Mouse (Mus musculus): ENCODE results near the gene Lyrm1. TPM values are rescaled to one million over a fixed set of nuclear protein-coding genes. Genes with fewer than 3 reads are reported as not detected.
A peak's percentile ranks its signal among the peaks of the same experiment; 100 is the strongest.

Gene Lyrm1
- not detected in 2 replicates for polyA plus RNA-seq (2012; ENCODE audit: insufficient read depth, insufficient read length, low replicate concordance, missing spikeins)

DNA sequence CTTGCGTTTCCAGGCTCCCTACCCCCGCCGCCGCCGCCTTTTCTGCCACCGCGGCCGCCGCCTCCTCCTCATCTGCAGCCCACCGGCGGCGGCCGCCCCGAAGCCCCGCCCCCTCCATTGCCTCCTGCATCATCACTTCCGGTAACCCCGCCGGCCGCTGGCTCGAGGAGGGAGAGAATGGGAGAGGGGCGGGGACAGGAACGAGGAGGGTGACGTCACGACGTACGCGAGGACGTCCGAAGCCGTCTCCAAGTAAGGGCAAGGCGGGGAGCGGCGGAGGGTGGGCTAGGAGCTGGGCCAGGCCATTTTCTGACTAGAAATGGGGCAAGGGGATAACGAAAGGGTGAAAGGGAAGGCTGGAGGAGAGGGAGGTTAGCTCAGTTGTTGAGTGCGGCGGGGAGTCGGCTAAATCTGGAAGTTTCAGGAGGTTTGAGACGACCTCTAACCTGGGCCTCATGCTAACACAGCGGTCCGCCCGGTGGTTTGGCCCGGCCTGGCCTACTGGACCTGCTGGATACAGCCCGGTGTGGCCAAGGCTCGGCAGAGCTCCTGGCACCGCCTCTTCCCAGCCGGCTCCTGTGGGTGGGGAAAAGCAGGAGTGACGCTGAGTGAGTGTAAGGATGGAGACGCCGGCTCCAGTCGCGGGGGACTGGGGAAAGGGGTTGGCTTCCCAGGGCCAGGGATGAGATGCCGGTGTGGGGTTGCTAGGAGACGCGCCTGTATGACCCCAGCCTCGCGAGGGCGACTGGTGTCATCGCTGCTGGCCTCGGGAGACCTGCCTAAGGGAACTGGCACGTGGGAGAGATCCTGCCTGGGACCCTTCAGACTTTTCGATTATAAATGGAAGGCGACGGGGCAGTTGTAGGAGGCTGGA is at the start of gene Lyrm1, which contains the start of gene Dcun1d3:
Lyrm1 (plus strand) TSS at position 223 of the 874 bp plus-strand sequence.
Dcun1d3 (minus strand) TSS at position 660 of the 874 bp plus-strand sequence.
- TF ChIP-seq POLR2A (IDR thresholded peaks at IDR 0.05; ENCODE audit: insufficient read depth, low read depth, low read length) (peak; percentile 57; the same call in 1 of the 2 replicates), CTCF (IDR thresholded peaks at IDR 0.05; ENCODE audit: insufficient read depth, low read depth, low read length) (0 out of 2 replicates have a peak, but pooled peaks have one; percentile 4)
- Histone ChIP-seq H3K27ac (ENCODE audit: insufficient read depth, low read depth, low read length) (peak within 1 kb of the TSS; percentile 99), H3K4me3 (ENCODE audit: insufficient read depth, low read depth, low read length) (peak within 1 kb of the TSS; percentile 86), H3K4me1 (ENCODE audit: control insufficient read depth, insufficient read depth, low read length) (no peaks in the 10 kb centered on the region; the same call in 1 of the 2 replicates)
- under 1% methylated on average over 63 of the region's 63 CpGs for WGBS

DNA sequence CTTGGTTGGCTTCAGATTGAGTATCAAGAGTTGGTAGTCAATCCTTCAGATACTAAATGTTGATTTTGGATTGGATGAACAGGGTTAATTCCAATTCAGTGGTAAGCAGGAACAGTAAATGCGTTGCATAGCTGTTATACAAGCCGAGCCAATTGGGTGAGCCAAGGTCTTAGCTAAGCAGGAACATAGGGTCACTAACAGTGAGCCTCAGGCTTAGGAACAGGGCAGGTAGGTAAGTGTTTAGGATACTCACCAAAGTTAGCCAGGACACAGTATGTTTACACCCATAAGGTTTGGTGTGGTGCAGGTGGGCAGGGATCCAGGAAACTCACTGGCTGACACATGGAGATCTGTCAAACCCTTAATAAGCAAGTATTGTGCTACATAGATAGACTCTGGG is 48.3 kb upstream of the Lyrm1 start:
- Histone ChIP-seq H3K4me3 (ENCODE audit: insufficient read depth, low read depth, low read length) (no peak overlapping the region), H3K27ac (ENCODE audit: insufficient read depth, low read depth, low read length) (no peak overlapping the region), H3K4me1 (ENCODE audit: control insufficient read depth, insufficient read depth, low read length) (no peaks in the 10 kb centered on the region)
- WGBS: 79% methylated on average over 2 of the region's 2 CpGs
- TF ChIP-seq POLR2A (IDR thresholded peaks at IDR 0.05; ENCODE audit: insufficient read depth, low read depth, low read length): no peak
- TF ChIP-seq CTCF (IDR thresholded peaks at IDR 0.05; ENCODE audit: insufficient read depth, low read depth, low read length): no peak

DNA sequence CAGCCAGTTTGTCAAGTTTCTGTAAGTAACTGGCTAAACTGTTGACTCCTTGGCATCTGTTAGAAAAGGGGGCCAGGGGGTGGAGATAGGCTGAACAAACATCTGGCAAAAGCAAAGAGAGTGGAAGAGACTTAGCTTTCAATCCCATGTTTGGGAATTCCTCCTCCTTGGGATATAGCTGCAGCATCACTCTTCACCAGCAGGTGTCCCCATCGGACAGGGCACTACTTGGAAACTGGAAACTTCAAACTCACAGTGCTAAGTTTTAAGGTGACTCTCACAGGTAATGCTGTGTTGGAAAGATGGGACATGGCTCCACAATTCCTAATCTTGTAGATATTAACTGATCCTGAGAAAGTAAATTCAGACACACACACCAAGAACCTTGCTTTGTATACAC is 46.6 kb upstream of the Lyrm1 start:
- no peak overlapping the region for H3K27ac ChIP-seq (ENCODE audit: insufficient read depth, low read depth, low read length)
- no peaks in the 10 kb centered on the region for H3K4me1 ChIP-seq (ENCODE audit: control insufficient read depth, insufficient read depth, low read length)
- 0% methylated on average over 1 of the region's 1 CpGs for WGBS
- H3K4me3 ChIP-seq (ENCODE audit: insufficient read depth, low read depth, low read length): no peak overlapping the region
- TF ChIP-seq CTCF (IDR thresholded peaks at IDR 0.05; ENCODE audit: insufficient read depth, low read depth, low read length): no peak
- no peak for TF ChIP-seq POLR2A (IDR thresholded peaks at IDR 0.05; ENCODE audit: insufficient read depth, low read depth, low read length)

DNA sequence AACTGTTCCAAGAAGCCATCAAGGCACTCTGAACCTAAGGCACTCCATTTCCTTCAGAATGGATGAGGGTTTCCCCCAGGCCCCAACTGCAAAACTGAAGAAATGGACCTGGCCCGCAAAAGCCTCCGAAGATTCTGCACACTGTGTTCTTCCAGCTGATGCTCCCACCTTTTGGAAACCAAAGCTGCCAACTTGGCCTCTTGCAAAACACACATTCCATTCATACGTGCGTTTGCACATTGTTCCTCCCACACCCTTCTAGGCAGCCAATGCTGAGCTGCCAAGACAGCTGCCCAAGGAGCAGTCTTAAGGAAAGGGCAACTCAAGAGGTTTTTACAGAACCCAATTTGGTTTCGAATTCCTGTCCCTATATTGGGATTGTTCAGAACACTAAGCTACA is 44.9 kb upstream of the Lyrm1 start:
- no peak for TF ChIP-seq POLR2A (IDR thresholded peaks at IDR 0.05; ENCODE audit: insufficient read depth, low read depth, low read length)
- TF ChIP-seq CTCF (IDR thresholded peaks at IDR 0.05; ENCODE audit: insufficient read depth, low read depth, low read length): no peak
- Histone ChIP-seq H3K4me3 (ENCODE audit: insufficient read depth, low read depth, low read length) (no peak overlapping the region), H3K4me1 (ENCODE audit: control insufficient read depth, insufficient read depth, low read length) (no peaks in the 10 kb centered on the region), H3K27ac (ENCODE audit: insufficient read depth, low read depth, low read length) (no peak overlapping the region)
- 50% methylated on average over 5 of the region's 5 CpGs for WGBS

DNA sequence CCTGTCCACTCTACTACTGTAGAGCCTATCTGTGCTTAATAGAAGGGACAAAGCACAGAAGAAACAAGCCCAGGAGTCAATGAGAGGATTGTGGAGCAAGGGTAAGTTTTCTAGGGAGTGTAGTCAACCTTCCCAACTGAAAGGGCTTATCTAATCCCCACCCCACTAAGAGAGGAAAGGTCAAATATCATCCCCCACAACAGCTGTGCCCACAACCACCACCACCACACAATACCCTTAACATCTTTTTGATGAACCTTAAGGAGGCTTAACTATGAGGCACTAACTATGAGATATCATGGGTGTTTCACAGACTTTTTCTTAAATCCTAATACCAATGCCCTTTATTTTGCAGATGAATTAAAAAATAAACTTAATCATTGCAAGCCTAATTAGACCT is 43.2 kb upstream of the Lyrm1 start:
- TF ChIP-seq POLR2A (IDR thresholded peaks at IDR 0.05; ENCODE audit: insufficient read depth, low read depth, low read length) (no peak), CTCF (IDR thresholded peaks at IDR 0.05; ENCODE audit: insufficient read depth, low read depth, low read length) (no peak)
- H3K4me3 ChIP-seq (ENCODE audit: insufficient read depth, low read depth, low read length): no peak overlapping the region
- no peaks in the 10 kb centered on the region for H3K4me1 ChIP-seq (ENCODE audit: control insufficient read depth, insufficient read depth, low read length)
- H3K27ac ChIP-seq (ENCODE audit: insufficient read depth, low read depth, low read length): no peak overlapping the region

DNA sequence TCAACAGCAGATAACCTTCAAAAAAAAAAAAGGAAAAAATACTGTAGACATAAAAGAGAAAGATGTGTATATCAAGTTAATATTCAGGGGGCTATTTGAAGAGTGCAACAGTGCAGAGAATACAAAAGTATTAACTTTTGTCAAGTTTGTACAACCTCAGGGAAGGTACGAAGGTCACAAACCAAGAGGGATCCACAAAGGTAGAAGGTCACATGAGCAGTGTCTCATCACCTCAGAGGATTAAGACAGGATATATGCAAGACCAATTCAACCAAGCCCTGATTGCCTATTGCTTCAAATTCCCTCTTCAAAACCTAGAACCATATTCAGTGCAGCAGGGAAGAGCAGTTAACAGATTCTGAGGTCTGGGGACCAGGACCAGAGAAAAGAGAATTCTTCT is 42.5 kb upstream of the Lyrm1 start:
- WGBS: 98% methylated on average over 1 of the region's 1 CpGs
- H3K4me3 ChIP-seq (ENCODE audit: insufficient read depth, low read depth, low read length): no peak overlapping the region
- TF ChIP-seq CTCF (IDR thresholded peaks at IDR 0.05; ENCODE audit: insufficient read depth, low read depth, low read length) (no peak), POLR2A (IDR thresholded peaks at IDR 0.05; ENCODE audit: insufficient read depth, low read depth, low read length) (no peak)
- H3K27ac ChIP-seq (ENCODE audit: insufficient read depth, low read depth, low read length): no peak overlapping the region
- no peaks in the 10 kb centered on the region for H3K4me1 ChIP-seq (ENCODE audit: control insufficient read depth, insufficient read depth, low read length)

DNA sequence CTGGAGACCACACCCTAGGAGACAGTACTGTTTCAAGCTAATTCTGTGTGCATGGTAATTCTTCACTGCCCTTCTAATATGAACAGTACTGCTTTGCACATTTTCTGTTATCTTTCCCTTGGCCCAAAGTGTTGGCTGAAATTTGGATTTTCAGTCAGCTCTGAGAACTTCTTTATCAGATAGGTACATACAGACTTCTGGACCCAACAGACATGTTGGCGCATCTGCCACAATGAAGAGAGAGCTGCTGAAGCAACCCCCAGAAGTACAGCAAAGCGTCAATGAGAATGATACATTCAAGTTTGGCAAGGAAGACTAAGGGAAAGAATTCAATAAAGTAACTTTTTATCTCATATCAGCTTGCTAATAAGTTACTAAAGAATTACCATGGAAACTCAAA is 41.3 kb upstream of the Lyrm1 start:
- TF ChIP-seq POLR2A (IDR thresholded peaks at IDR 0.05; ENCODE audit: insufficient read depth, low read depth, low read length) (no peak), CTCF (IDR thresholded peaks at IDR 0.05; ENCODE audit: insufficient read depth, low read depth, low read length) (no peak)
- Histone ChIP-seq H3K4me3 (ENCODE audit: insufficient read depth, low read depth, low read length) (no peak overlapping the region), H3K4me1 (ENCODE audit: control insufficient read depth, insufficient read depth, low read length) (peaks cover 1% of the 10 kb centered on the region; the same call in 1 of the 2 replicates), H3K27ac (ENCODE audit: insufficient read depth, low read depth, low read length) (no peak overlapping the region)
- WGBS: 99% methylated on average over 2 of the region's 2 CpGs

DNA sequence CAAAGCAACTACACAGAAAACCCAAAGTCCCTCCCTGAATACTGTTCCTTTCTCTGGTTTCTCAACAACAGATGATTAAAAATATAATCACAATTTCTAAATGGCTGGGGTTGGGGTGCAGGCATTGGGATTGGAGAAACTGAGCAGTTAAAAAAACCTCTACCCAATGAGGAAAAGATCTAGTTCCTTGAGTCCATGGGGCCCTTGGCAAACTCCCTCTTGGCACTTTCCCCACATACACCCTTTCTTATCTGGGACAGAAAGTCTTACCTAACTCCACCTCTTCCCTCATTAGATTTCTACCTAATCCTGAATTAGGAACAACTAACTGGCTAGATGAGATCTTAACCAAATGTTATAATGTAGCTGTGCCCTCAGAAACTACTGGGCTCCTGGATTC is 40.6 kb upstream of the Lyrm1 start:
- Histone ChIP-seq H3K27ac (ENCODE audit: insufficient read depth, low read depth, low read length) (no peak overlapping the region), H3K4me3 (ENCODE audit: insufficient read depth, low read depth, low read length) (no peak overlapping the region), H3K4me1 (ENCODE audit: control insufficient read depth, insufficient read depth, low read length) (peaks cover 5% of the 10 kb centered on the region; the same call in 1 of the 2 replicates)
- no peak for TF ChIP-seq POLR2A (IDR thresholded peaks at IDR 0.05; ENCODE audit: insufficient read depth, low read depth, low read length)
- no peak for TF ChIP-seq CTCF (IDR thresholded peaks at IDR 0.05; ENCODE audit: insufficient read depth, low read depth, low read length)

DNA sequence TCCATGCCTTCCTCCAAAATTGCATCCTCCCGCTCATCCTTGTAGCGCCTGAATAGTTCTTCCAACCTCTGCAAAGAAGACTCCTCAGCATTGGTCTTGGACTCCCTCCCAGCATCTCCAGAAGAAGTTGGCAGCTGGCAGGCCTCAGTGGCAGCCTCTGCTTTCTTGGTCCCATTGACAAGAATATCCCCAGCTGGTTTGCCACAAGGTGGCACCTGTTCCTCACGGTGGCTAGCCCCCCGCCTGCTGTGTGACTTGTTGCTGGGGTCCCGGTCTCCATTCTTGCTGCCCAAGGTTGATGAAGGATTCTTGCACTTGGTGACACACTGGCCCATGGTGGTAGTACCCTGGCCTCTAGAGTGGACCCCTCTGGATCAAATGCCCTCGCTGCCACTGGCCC is 36.2 kb upstream of the Lyrm1 start:
- TF ChIP-seq CTCF (IDR thresholded peaks at IDR 0.05; ENCODE audit: insufficient read depth, low read depth, low read length) (no peak), POLR2A (IDR thresholded peaks at IDR 0.05; ENCODE audit: insufficient read depth, low read depth, low read length) (no peak)
- WGBS: 78% methylated on average over 6 of the region's 6 CpGs
- Histone ChIP-seq H3K4me1 (ENCODE audit: control insufficient read depth, insufficient read depth, low read length) (peaks cover 12% of the 10 kb centered on the region), H3K27ac (ENCODE audit: insufficient read depth, low read depth, low read length) (no peak overlapping the region), H3K4me3 (ENCODE audit: insufficient read depth, low read depth, low read length) (no peak overlapping the region)

Measured in olfactory bulb, adult 2 months (tissue).